Mouse (Mus musculus) kidney, adult 2 months (tissue): ENCODE results near the gene Olfr287. TPM values are rescaled to one million over a fixed set of nuclear protein-coding genes. Genes with fewer than 3 reads are reported as not detected.
A peak's percentile ranks its signal among the peaks of the same experiment; 100 is the strongest.

ENCODE experiments used
- DNase-seq: peaks from one replicate; pipeline ENCODE4 v3.0.0; 2021
- H3K27ac ChIP-seq: fragments of 200-500 bp; 2 replicates; pipeline ENCODE4 v1.5.1; 2012; ENCODE audit warnings: low read depth, low read length, control low read depth, inconsistent platforms; ENCODE audit not compliant: insufficient read depth
- H3K27me3 ChIP-seq: fragments of 200-500 bp; replicated peaks from 2 replicates; pipeline ENCODE4 v1.6.1; 2012; ENCODE audit warnings: mild to moderate bottlenecking, moderate library complexity, low read length, inconsistent platforms; ENCODE audit not compliant: control insufficient read depth, insufficient read depth
- H3K36me3 ChIP-seq: fragments of 200-500 bp; 2 replicates; pipeline ENCODE4 v1.6.1; 2012; ENCODE audit warnings: mild to moderate bottlenecking, moderate library complexity, low read length, inconsistent platforms; ENCODE audit not compliant: control insufficient read depth, insufficient read depth
- H3K4me1 ChIP-seq: fragments of 200-500 bp; 2 replicates; pipeline ENCODE4 v1.6.1; 2011; ENCODE audit warnings: low read length; ENCODE audit not compliant: control insufficient read depth, insufficient read depth
- H3K4me3 ChIP-seq: fragments of 200-500 bp; 2 replicates; pipeline ENCODE4 v1.5.1; 2011; ENCODE audit warnings: mild to moderate bottlenecking, low read depth, low read length, control low read depth; ENCODE audit not compliant: insufficient read depth
- CTCF ChIP-seq: fragments of 200-500 bp; conservative IDR thresholded peaks from 2 replicates; pipeline ENCODE4 v1.5.1; 2011; ENCODE audit warnings: low read depth, mild to moderate bottlenecking, control low read depth, low read length, moderate library complexity, mixed read lengths; ENCODE audit not compliant: insufficient read depth, insufficient read length
- POLR2A ChIP-seq: fragments of 200-500 bp; IDR thresholded peaks from one replicate; pipeline ENCODE4 v1.6.1; 2011; ENCODE audit warnings: low read depth, low read length, control low read depth
- WGBS: fragments of 180-500 bp; shearing (Covaris S2); methylation state at CpG from one replicate; pipeline ENCODE4 v1.1.7; 2018; 5-methylcytosine and 5-hydroxymethylcytosine counted together
- polyA plus RNA-seq: library from polyadenylated mRNA; depleted of rRNA; stranded (reverse); fragments of >200 nt; gene quantifications from 2 replicates; pipeline ENCODE4 v1.2.3, GENCODE M21; 2012

Olfr287 gene
- polyA plus RNA-seq, 1 experiment: not detected

GRCm38 (mm10) chr15:98225610-98226009, 4.8 kb upstream of the Olfr287 start:
- WGBS: 54% methylated on average over 16 of the region's 16 CpGs
- H3K27me3 ChIP-seq: no peaks in the 10 kb centered on the region

GRCm38 (mm10) chr15:98222377-98222776, 1.5 kb upstream of the Olfr287 start:
- Histone ChIP-seq H3K4me1 (no peaks in the 10 kb centered on the region), H3K27ac (no peak overlapping the region), H3K27me3 (no peaks in the 10 kb centered on the region), H3K4me3 (no peak overlapping the region), H3K36me3 (no peaks in the 10 kb centered on the region)
- no peak for TF ChIP-seq CTCF
- TF ChIP-seq POLR2A: no peak
- DNase-seq: no peak

More at GRCm38 (mm10) chr15:98225610-98226009, 4.8 kb upstream of the Olfr287 start:
- TF ChIP-seq POLR2A: no peak
- no peak for TF ChIP-seq CTCF
- Histone ChIP-seq H3K4me3 (no peak overlapping the region), H3K4me1 (no peaks in the 10 kb centered on the region), H3K36me3 (no peaks in the 10 kb centered on the region), H3K27ac (no peak overlapping the region)
- DNase-seq: no peak

GRCm38 (mm10) chr15:98214130-98214529, 6.7 kb downstream of the Olfr287 start:
- TF ChIP-seq POLR2A (no peak), CTCF (no peak)
- Histone ChIP-seq H3K27me3 (no peaks in the 10 kb centered on the region), H3K36me3 (no peaks in the 10 kb centered on the region), H3K4me3 (no peak overlapping the region), H3K27ac (no peak overlapping the region), H3K4me1 (peaks cover 7% of the 10 kb centered on the region; the same call in 1 of the 2 replicates)
- DNase-seq: no peak
- WGBS: 66% methylated on average over 5 of the region's 5 CpGs

GRCm38 (mm10) chr15:98213336-98213870, 7.5 kb downstream of the Olfr287 start:
- no peak for TF ChIP-seq POLR2A
- TF ChIP-seq CTCF: no peak
- Histone ChIP-seq H3K4me1 (peaks cover 8% of the 10 kb centered on the region; the same call in 1 of the 2 replicates), H3K4me3 (no peak overlapping the region), H3K36me3 (no peaks in the 10 kb centered on the region), H3K27ac (no peak overlapping the region), H3K27me3 (no peaks in the 10 kb centered on the region)
- DNase-seq: peak; percentile 29
- 57% methylated on average over 5 of the region's 5 CpGs for WGBS

GRCm38 (mm10) chr15:98209676-98210075, 11.2 kb downstream of the Olfr287 start:
- TF ChIP-seq POLR2A: no peak
- no peak for TF ChIP-seq CTCF
- H3K27me3 ChIP-seq: no peaks in the 10 kb centered on the region
- 0 out of 2 replicates have a peak overlapping the region, but pooled peaks have one; percentile 41 for H3K27ac ChIP-seq
- peak; percentile 82 for DNase-seq
- 34% methylated on average over 7 of the region's 7 CpGs for WGBS
- H3K4me3 ChIP-seq: no peak overlapping the region
- peaks cover 8% of the 10 kb centered on the region; the same call in 1 of the 2 replicates for H3K4me1 ChIP-seq
- no peaks in the 10 kb centered on the region for H3K36me3 ChIP-seq

GRCm38 (mm10) chr15:98195442-98195841, 25.4 kb downstream of the Olfr287 start, which contains the start of gene Olfr288:
Olfr288 (minus strand) TSS chr15:98195542.
- no peaks in the 10 kb centered on the region for H3K36me3 ChIP-seq
- no peak within 1 kb of the TSS for H3K4me3 ChIP-seq
- H3K27me3 ChIP-seq: no peaks in the 10 kb centered on the region
- no peaks in the 10 kb centered on the region for H3K4me1 ChIP-seq
- no peak for DNase-seq
- TF ChIP-seq POLR2A: no peak
- no peak for TF ChIP-seq CTCF
- H3K27ac ChIP-seq: no peak within 1 kb of the TSS
- WGBS: 68% methylated on average over 3 of the region's 3 CpGs

- Histone ChIP-seq H3K27me3 (no peaks in the 10 kb centered on the region), H3K4me3 (no peak overlapping the region), H3K27ac (no peak overlapping the region), H3K4me1 (peaks cover 3% of the 10 kb centered on the region; the same call in 1 of the 2 replicates), H3K36me3 (no peaks in the 10 kb centered on the region)
- DNase-seq: no peak
- whole genome bisulfite sequencing: 61% methylated on average over 4 of the region's 4 CpGs
- no peak for TF ChIP-seq CTCF
- TF ChIP-seq POLR2A: no peak
These were observed 36.4 kb downstream of the Olfr287 start for GRCm38 (mm10) chr15:98184456-98184855.
